Mouse (Mus musculus) midbrain, embryonic 13.5 days (tissue): Measurements from ENCODE around the gene Xkr8. TPM values are rescaled to one million over a fixed set of nuclear protein-coding genes. Genes with fewer than 3 reads are reported as not detected.
"Not testable (repeated sequence)": the region's sequence is repeated elsewhere in the genome, so short reads cannot be mapped to it uniquely, and the experiment has no call there.

Experiments used
- ATAC-seq: fragments of 200-750 bp; cut with Nextera tagmentation; 2 replicates; pipeline ENCODE4 v1.8.0; 2017; ENCODE audit warnings: mild to moderate bottlenecking, moderate TSS enrichment, moderate library complexity
- H3K27ac ChIP-seq: fragments of 300-500 bp; sonication (generic); 2 replicates; pipeline ENCODE4 v1.5.1; 2015; ENCODE audit warnings: inconsistent platforms, mild to moderate bottlenecking, moderate library complexity
- H3K27me3 ChIP-seq: fragments of 300-500 bp; sonication (generic); 2 replicates; pipeline ENCODE4 v1.6.1; 2015; ENCODE audit warnings: mild to moderate bottlenecking, inconsistent platforms
- H3K36me3 ChIP-seq: fragments of 300-500 bp; sonication (generic); 2 replicates; pipeline ENCODE4 v1.6.1; 2015; ENCODE audit warnings: mild to moderate bottlenecking, inconsistent platforms
- H3K4me1 ChIP-seq: fragments of 300-500 bp; sonication (generic); replicated peaks from 2 replicates; pipeline ENCODE4 v1.6.1; 2015; ENCODE audit warnings: inconsistent platforms
- H3K4me2 ChIP-seq: fragments of 300-500 bp; sonication (generic); replicated peaks from 2 replicates; pipeline ENCODE4 v1.6.1; 2015; ENCODE audit warnings: moderate library complexity, mild to moderate bottlenecking, inconsistent platforms
- H3K4me3 ChIP-seq: fragments of 300-500 bp; sonication (generic); replicated peaks from 2 replicates; pipeline ENCODE4 v1.5.1; 2015; ENCODE audit warnings: mild to moderate bottlenecking, inconsistent platforms
- H3K9ac ChIP-seq: fragments of 300-500 bp; sonication (generic); replicated peaks from 2 replicates; pipeline ENCODE4 v1.6.1; 2015; ENCODE audit warnings: mild to moderate bottlenecking, inconsistent platforms
- H3K9me3 ChIP-seq: fragments of 300-500 bp; sonication (generic); 2 replicates; pipeline ENCODE4 v1.6.1; 2016; ENCODE audit warnings: mild to moderate bottlenecking, inconsistent platforms
- WGBS: fragments of 180-500 bp; shearing (Covaris S2); methylation state at CpG from one replicate; pipeline ENCODE4 v1.1.7; 2015; 5-methylcytosine and 5-hydroxymethylcytosine counted together
- polyA plus RNA-seq: library from polyadenylated mRNA; unstranded; fragments of >200 nt; fragmentation: Nextera tagmentation; extraction: Ambion mirVana; gene quantifications from 2 replicates; pipeline ENCODE4 v1.2.1, GENCODE M21; 2015

The Xkr8 gene
- polyA plus RNA-seq, 1 experiment from 2014 or later, result 4.4 TPM

GRCm38 (mm10) chr4:132756974-132757373 is 24.6 kb upstream of the Xkr8 start, which contains the start of gene Smpdl3b:
Gene Smpdl3b, minus strand, starts transcription at chr4:132757252.
- 1% methylated on average over 22 of the region's 22 CpGs for WGBS
- Histone ChIP-seq H3K4me2 (peak within 1 kb of the TSS; percentile 68), H3K27me3 (peaks cover 29% of the 10 kb centered on the region)

GRCm38 (mm10) chr4:132752992-132753391 is 20.6 kb upstream of the Xkr8 start:
- Histone ChIP-seq H3K27ac (no peak overlapping the region), H3K4me1 (peaks cover 8% of the 10 kb centered on the region), H3K4me3 (no peak overlapping the region), H3K27me3 (peaks cover 27% of the 10 kb centered on the region), H3K4me2 (no peak overlapping the region), H3K9me3 (no peaks in the 10 kb centered on the region), H3K9ac (no peak overlapping the region), H3K36me3 (no peaks in the 10 kb centered on the region)
- 71% methylated on average over 6 of the region's 6 CpGs for WGBS
- no peak for ATAC-seq

More at GRCm38 (mm10) chr4:132756974-132757373, 24.6 kb upstream of the Xkr8 start, which contains the start of gene Smpdl3b:
- Histone ChIP-seq H3K27ac (no peak within 1 kb of the TSS), H3K4me1 (peaks cover 8% of the 10 kb centered on the region), H3K4me3 (peak within 1 kb of the TSS; percentile 38), H3K9ac (peak within 1 kb of the TSS; percentile 63), H3K9me3 (no peaks in the 10 kb centered on the region), H3K36me3 (no peaks in the 10 kb centered on the region)
- peak; percentile 75 for ATAC-seq

GRCm38 (mm10) chr4:132749258-132749982 is 17.1 kb upstream of the Xkr8 start:
- no peak for ATAC-seq
- Histone ChIP-seq H3K36me3 (no peaks in the 10 kb centered on the region), H3K9ac (no peak overlapping the region), H3K4me1 (peaks cover 7% of the 10 kb centered on the region), H3K4me2 (no peak overlapping the region), H3K27me3 (no peaks in the 10 kb centered on the region), H3K9me3 (no peaks in the 10 kb centered on the region), H3K4me3 (no peak overlapping the region), H3K27ac (no peak overlapping the region)
- 84% methylated on average over 6 of the region's 6 CpGs for WGBS

GRCm38 (mm10) chr4:132748778-132749177 is 16.4 kb upstream of the Xkr8 start:
- 90% methylated on average over 4 of the region's 4 CpGs for WGBS
- ATAC-seq, result no peak

GRCm38 (mm10) chr4:132747664-132748259 is 15.4 kb upstream of the Xkr8 start:
- Histone ChIP-seq H3K9ac (no peak overlapping the region), H3K9me3 (no peaks in the 10 kb centered on the region), H3K36me3 (no peaks in the 10 kb centered on the region), H3K27ac (no peak overlapping the region), H3K4me1 (peaks cover 16% of the 10 kb centered on the region), H3K4me3 (no peak overlapping the region), H3K4me2 (no peak overlapping the region), H3K27me3 (no peaks in the 10 kb centered on the region)
- ATAC-seq, result no peak
- 75% methylated on average over 9 of the region's 9 CpGs for WGBS

More at GRCm38 (mm10) chr4:132748778-132749177, 16.4 kb upstream of the Xkr8 start:
- Histone ChIP-seq H3K9me3 (no peaks in the 10 kb centered on the region), H3K4me2 (no peak overlapping the region), H3K4me3 (no peak overlapping the region), H3K4me1 (peaks cover 13% of the 10 kb centered on the region), H3K27me3 (no peaks in the 10 kb centered on the region), H3K9ac (no peak overlapping the region), H3K27ac (no peak overlapping the region), H3K36me3 (no peaks in the 10 kb centered on the region)

GRCm38 (mm10) chr4:132746911-132747517 is 14.7 kb upstream of the Xkr8 start:
- no peaks in the 10 kb centered on the region for H3K27me3 ChIP-seq

GRCm38 (mm10) chr4:132743992-132744911 is 11.9 kb upstream of the Xkr8 start:
- Histone ChIP-seq H3K27ac (peak overlapping the region; percentile 69), H3K9ac (0 out of 2 replicates have a peak overlapping the region, but pooled peaks have one; percentile 3), H3K9me3 (no peaks in the 10 kb centered on the region), H3K4me3 (no peak overlapping the region), H3K4me2 (no peak overlapping the region), H3K27me3 (no peaks in the 10 kb centered on the region), H3K36me3 (no peaks in the 10 kb centered on the region), H3K4me1 (peaks cover 16% of the 10 kb centered on the region)
- peak; percentile 58; the same call in 1 of the 2 replicates for ATAC-seq
- 71% methylated on average over 11 of the region's 11 CpGs for WGBS

More at GRCm38 (mm10) chr4:132746911-132747517, 14.7 kb upstream of the Xkr8 start:
- Histone ChIP-seq H3K9ac (no peak overlapping the region), H3K9me3 (no peaks in the 10 kb centered on the region), H3K4me2 (no peak overlapping the region), H3K4me1 (peaks cover 16% of the 10 kb centered on the region), H3K27ac (no peak overlapping the region), H3K4me3 (no peak overlapping the region), H3K36me3 (no peaks in the 10 kb centered on the region)
- 88% methylated on average over 9 of the region's 9 CpGs for WGBS
- no peak for ATAC-seq

- no peak overlapping the region for H3K4me3 ChIP-seq
- ATAC-seq, result no peak
- H3K4me1 ChIP-seq, result peaks cover 16% of the 10 kb centered on the region
- no peaks in the 10 kb centered on the region for H3K36me3 ChIP-seq
- no peak overlapping the region for H3K27ac ChIP-seq
- no peak overlapping the region for H3K4me2 ChIP-seq
- H3K9ac ChIP-seq, result no peak overlapping the region
- H3K9me3 ChIP-seq, result no peaks in the 10 kb centered on the region
- no peaks in the 10 kb centered on the region for H3K27me3 ChIP-seq
- WGBS, result 93% methylated on average over 7 of the region's 7 CpGs
These were observed 9.1 kb upstream of the Xkr8 start for GRCm38 (mm10) chr4:132741491-132741890.

- H3K4me3 ChIP-seq, ATAC-seq, H3K9me3 ChIP-seq, H3K9ac ChIP-seq, H3K36me3 ChIP-seq, H3K27ac ChIP-seq, H3K4me2 ChIP-seq, H3K4me1 ChIP-seq, H3K27me3 ChIP-seq: not testable (repeated sequence)
- WGBS, result 94% methylated on average over 9 of the region's 9 CpGs
These were observed 4.8 kb upstream of the Xkr8 start for GRCm38 (mm10) chr4:132737154-132737553.

- Histone ChIP-seq H3K36me3 (no peaks in the 10 kb centered on the region), H3K4me1 (peaks cover 15% of the 10 kb centered on the region), H3K9ac (no peak overlapping the region), H3K4me2 (no peak overlapping the region), H3K27me3 (no peaks in the 10 kb centered on the region), H3K4me3 (no peak overlapping the region), H3K27ac (no peak overlapping the region), H3K9me3 (no peaks in the 10 kb centered on the region)
- 75% methylated on average over 3 of the region's 3 CpGs for WGBS
- ATAC-seq, result no peak
These were observed 3.5 kb upstream of the Xkr8 start for GRCm38 (mm10) chr4:132735894-132736293.

- no peak overlapping the region for H3K27ac ChIP-seq
- H3K9me3 ChIP-seq, result no peaks in the 10 kb centered on the region
- no peak overlapping the region for H3K9ac ChIP-seq
- no peak overlapping the region for H3K4me3 ChIP-seq
- H3K4me2 ChIP-seq, result no peak overlapping the region
- ATAC-seq, result no peak
- no peaks in the 10 kb centered on the region for H3K27me3 ChIP-seq
- H3K36me3 ChIP-seq, result no peaks in the 10 kb centered on the region
- 73% methylated on average over 2 of the region's 2 CpGs for WGBS
- H3K4me1 ChIP-seq, result peaks cover 18% of the 10 kb centered on the region
These were observed 3.0 kb upstream of the Xkr8 start for GRCm38 (mm10) chr4:132735389-132735788.
